Mouse (Mus musculus) retina, adult 2 months (tissue): Measurements from ENCODE around the gene Atg4b.

Source experiments
- DNase-seq: peaks from one replicate; pipeline ENCODE4 v3.0.0-alpha.2; 2012; ENCODE audit warnings: low read depth, low spot score

Gene Atg4b

GRCm38 (mm10) chr1:93751290-93751689 lies at the start of gene Atg4b:
Atg4b (plus strand) TSS chr1:93751500.
- DNase-seq: no peak

- DNase-seq: no peak
These were observed 49.2 kb upstream of the Atg4b start for GRCm38 (mm10) chr1:93702106-93702505.

DNA sequence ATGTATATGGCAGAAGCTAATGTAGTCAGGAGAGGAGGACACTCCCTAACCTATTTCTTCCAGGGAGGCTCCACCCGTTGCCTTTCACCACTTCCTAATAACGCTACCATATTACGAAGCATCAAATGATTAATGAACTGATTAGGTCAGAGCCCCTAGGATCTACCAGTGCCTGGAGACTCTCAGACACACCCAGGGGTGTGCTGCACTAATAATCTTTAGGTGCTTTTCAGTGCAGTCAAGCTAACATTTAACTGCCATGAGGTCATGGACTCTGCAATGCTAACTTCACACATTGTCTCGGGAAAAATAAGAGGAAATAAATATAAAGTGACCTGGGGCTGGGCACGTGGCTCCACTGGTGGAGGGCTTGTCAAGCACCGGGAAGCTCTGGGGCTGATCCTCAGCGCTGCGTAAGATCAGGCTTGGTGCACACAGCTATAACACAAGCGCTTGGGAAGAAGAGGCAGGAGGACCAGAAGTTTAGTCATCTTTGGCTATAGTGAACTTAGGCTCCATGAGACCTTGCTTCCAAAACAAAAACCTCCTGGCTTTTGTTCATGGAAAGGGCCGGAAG lies 47.7 kb upstream of the Atg4b start:
- DNase-seq: no peak

GRCm38 (mm10) chr1:93704341-93704740 lies 47.0 kb upstream of the Atg4b start:
- DNase-seq: no peak

GRCm38 (mm10) chr1:93705389-93705788 lies 45.9 kb upstream of the Atg4b start:
- no peak for DNase-seq

DNA sequence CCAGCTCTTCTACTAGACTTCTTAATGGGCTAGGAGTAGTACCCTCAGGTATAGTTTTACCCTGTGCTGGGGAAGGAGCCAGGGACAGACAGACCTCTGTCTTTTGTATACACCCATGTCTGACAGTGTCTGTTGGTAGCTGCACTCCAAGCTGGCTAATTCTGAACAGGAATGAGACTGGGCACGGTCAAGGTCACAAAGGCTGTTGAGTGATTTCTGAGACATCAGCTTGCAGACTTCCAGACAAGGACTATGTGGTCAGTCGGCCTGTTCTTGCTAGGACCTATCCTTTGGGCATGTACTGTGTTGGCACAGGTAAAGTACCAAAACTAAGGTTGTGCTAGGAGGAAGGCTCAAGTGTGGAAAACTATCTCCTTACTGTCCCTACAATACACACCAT lies 35.1 kb upstream of the Atg4b start:
- DNase-seq: no peak

- no peak for DNase-seq
These were observed 29.7 kb upstream of the Atg4b start for GRCm38 (mm10) chr1:93721557-93721956.

DNA sequence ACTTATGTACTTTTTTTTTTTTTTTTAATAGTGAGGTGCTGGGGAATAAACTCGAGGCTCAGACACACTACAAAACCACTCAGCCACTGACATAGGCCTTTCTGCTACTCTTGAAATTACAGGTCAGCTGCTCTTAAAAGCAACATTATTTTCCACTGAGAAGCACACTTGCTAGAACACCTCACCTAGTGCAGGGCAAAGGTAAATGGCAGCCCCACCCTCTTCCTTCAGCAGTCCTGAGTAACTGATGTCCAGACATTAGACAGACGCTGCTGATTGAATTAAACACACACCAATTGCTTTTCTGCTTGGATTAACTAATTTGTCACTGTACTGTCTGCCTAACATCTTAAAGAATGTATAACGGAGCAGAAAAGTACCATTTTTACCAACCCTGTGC lies 26.7 kb upstream of the Atg4b start:
- DNase-seq: no peak

- DNase-seq: no peak
These were observed 25.6 kb upstream of the Atg4b start for GRCm38 (mm10) chr1:93725665-93726064.

- no peak for DNase-seq
These were observed 25.2 kb upstream of the Atg4b start for GRCm38 (mm10) chr1:93726116-93726515.

DNA sequence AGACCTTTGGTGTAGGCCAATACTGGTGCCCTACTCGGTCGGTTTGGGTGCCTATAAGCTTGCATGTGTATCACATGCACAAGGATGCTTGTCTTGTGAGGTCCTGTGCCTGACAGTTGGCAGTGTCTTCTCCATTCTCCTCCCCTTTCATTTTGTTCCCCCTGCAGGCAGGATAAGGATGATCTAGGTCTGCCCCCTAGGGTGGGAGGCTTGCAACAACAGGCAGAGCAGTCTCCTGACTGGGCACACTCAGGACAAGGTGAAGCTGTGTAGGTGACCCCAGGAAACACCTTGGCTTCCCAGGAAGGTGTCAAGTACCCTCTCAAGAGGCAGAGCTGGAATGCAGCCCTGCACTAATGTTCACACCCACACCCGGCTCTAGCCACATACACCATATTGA lies 24.3 kb upstream of the Atg4b start:
- DNase-seq: peak; percentile 13

DNA sequence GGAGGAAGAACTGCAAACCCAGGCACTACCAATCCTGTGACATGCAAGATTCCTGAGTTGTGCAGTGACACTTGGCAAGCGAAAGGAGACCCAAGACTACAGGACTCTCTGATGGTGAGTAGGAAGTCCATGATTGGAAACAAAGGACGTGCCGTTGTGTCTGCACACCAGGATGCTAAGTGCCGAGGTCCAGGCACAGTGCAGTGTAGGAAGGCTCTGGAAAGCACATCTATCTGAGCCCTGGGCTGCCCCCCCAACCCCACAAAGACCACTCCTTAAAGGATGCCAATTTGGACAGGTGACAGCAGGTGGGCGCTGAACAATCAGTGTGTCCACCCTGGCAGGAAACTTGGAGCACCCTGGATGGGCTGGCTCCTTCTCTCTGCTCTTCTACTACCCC lies 20.2 kb upstream of the Atg4b start:
- DNase-seq: no peak

- peak; percentile 84 for DNase-seq
These were observed 19.4 kb upstream of the Atg4b start for GRCm38 (mm10) chr1:93731880-93732281.

- DNase-seq: no peak
These were observed 15.4 kb upstream of the Atg4b start for GRCm38 (mm10) chr1:93735859-93736258.

DNA sequence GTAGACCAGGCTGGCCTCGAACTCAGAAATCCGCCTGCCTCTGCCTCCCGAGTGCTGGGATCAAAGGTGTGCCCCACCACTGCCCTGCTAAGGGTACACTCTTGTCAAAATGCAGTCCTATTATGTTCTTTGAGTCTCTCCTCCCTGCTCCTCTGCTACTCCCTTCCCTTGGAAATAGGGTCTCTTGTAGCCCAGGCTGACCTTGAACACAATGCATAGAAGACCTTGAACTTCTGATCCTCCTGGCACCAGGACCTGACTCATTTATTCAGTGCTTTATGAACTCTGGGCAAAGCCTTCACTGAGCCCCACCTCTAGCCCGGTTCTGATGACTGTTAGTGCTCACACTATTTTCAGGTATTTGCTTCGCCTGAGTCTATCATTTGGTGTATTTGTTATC lies 13.6 kb upstream of the Atg4b start:
- DNase-seq: no peak

GRCm38 (mm10) chr1:93740671-93741070 lies 10.6 kb upstream of the Atg4b start:
- DNase-seq: no peak

GRCm38 (mm10) chr1:93741987-93742386 lies 9.3 kb upstream of the Atg4b start:
- DNase-seq: no peak

DNA sequence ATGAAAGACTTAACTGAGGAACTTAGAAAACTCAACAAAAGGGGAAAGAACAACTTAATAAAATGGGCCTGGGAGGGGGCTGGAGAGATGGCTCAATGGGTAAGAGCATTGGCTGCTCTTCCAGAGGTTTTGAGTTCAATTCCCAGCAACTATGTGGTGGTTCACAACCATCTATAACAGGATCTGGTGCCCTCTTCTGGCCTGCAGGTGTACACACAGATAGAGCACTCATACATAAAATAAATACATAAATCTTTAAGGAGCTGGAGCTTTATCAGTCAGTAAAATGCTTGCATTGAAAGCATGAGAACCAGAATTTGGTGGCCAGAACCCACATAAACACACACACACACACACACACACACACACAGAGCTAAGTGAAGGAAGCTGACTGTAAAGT lies 8.4 kb upstream of the Atg4b start:
- no peak for DNase-seq

DNA sequence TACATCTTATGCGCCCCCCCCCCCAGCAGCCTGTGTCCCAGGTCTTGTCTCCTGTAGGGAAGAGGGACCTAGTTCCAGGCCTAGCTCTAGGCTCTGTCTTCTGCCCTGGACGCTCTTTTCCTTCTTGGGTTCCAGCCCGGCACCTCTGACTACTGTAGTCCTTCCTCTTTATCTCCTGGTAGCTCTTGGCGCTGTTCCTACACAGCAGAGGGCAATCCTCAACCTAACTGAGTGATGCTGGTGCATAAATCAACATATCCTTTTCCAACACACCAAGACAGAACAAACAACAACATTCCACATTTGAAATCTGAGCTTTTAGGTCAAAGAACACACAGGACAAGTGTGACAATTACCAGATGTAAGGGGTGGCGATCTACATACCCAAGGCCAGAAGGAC lies 5.1 kb upstream of the Atg4b start:
- no peak for DNase-seq

DNA sequence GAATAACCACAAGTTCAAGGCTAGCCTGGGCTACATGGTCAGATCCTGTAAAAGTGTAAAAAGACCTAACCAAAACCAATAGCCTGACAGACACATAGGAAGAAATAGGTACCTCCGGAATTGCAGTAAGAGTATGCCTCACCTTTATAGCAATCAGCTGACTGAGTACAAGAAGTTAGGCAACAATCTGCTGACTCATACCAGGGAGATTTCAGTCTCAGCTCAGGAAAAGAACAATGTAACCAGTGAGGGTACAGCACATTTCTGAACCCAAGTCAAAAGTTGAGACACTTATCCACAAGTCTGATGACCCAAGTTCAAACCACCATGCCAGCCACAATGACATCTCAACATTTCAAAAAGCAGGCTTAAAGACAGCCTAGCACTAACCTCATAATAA lies 2.8 kb upstream of the Atg4b start:
- no peak for DNase-seq

DNA sequence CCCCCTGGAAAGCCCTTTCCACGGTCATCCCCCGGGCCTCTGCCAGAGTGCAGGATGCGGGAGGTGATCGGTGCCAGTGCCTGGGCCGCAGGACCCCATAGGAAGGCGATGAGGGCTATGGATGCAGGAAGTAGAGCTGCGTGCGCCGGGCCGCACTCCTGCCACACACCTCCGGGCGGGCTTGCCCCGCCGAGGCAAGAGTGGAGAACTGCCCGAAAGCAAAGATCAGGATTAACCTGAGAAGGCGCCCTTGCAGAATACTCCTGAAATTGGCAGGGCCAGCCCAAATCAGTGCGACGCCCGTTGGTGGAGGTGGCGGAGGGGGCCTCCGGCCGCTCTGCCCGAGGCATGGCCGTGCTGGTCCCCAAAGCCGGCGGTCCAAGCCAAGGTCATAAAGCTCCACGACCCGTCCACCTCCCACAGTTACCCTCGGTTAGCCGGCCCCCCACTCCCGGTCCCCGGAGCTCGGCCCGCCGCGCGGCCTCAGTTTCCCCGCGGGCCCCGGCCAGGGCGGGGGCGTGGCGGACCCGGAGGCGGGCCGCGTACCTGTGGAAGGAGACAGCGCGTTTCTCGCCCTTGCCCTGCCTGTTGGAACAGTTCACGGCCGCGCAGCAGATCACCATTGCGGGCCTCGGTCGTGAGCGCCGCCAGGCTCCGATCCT lies 2.7 kb downstream of the Atg4b start:
- no peak for DNase-seq

GRCm38 (mm10) chr1:93754573-93755290 lies 3.4 kb downstream of the Atg4b start, which contains the start of gene Thap4:
Thap4 (minus strand) TSS chr1:93754864.
- DNase-seq: peak; percentile 81

GRCm38 (mm10) chr1:93755291-93755610 lies 4.0 kb downstream of the Atg4b start:
- no peak for DNase-seq
